Mouse (Mus musculus) MEL (cell line): Measurements from ENCODE around the gene Csmd2.

Source experiments
- HCFC1 ChIP-seq: IDR thresholded peaks from 2 replicates; pipeline ENCODE4 v1.6.1; 2012; ENCODE audit warnings: low read depth, mild to moderate bottlenecking, inconsistent platforms, low read length, improper control_type of control experiment, moderate library complexity
- POLR2AphosphoS2 ChIP-seq: IDR thresholded peaks from 2 replicates; pipeline ENCODE4 v1.6.1; 2011; ENCODE audit warnings: low read length, improper control_type of control experiment
- RAD21 ChIP-seq: IDR thresholded peaks from 2 replicates; pipeline ENCODE4 v1.6.1; 2011; ENCODE audit warnings: mild to moderate bottlenecking, low read depth, low read length, improper control_type of control experiment
- UBTF ChIP-seq: IDR thresholded peaks from 2 replicates; pipeline ENCODE4 v1.6.1; 2012; ENCODE audit warnings: low read depth, mild to moderate bottlenecking, inconsistent platforms, low read length, improper control_type of control experiment, moderate library complexity, borderline replicate concordance; ENCODE audit not compliant: insufficient read depth
- ZNF384 ChIP-seq: IDR thresholded peaks from 2 replicates; pipeline ENCODE4 v1.6.1; 2012; ENCODE audit warnings: low read depth, mild to moderate bottlenecking, inconsistent platforms, low read length, improper control_type of control experiment

DNA sequence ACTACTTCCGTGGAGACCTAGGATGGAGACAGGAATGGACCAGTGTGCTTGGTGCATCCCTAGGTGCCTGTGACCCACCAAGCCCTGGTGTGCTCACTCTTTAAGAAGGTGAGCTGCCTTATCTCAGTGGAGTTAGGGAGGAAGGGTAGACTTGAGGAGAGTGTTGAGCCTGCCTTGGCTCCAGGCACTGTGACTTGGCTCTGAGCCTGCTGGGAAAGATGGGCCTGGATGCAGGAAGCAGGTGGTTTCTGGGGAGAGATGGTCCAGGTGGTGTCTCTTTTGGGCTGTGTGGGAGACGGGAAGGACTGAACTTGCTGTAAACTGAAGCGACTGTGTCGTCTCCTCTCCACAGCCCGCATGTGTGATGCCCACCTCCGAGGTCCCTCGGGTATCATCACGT is 318.4 kb downstream of the Csmd2 start:
- TF ChIP-seq ZNF384: no peak
- no peak for TF ChIP-seq HCFC1
- TF ChIP-seq UBTF: no peak
- no peak for TF ChIP-seq RAD21
- no peak for TF ChIP-seq POLR2AphosphoS2
